Mouse (Mus musculus) layer of hippocampus, adult 9-11 months (tissue): ENCODE measurements around the gene Ccl22.

Experiments
- DNase-seq: peaks from one replicate; pipeline ENCODE4 v3.0.0; 2022

The Ccl22 gene

DNA sequence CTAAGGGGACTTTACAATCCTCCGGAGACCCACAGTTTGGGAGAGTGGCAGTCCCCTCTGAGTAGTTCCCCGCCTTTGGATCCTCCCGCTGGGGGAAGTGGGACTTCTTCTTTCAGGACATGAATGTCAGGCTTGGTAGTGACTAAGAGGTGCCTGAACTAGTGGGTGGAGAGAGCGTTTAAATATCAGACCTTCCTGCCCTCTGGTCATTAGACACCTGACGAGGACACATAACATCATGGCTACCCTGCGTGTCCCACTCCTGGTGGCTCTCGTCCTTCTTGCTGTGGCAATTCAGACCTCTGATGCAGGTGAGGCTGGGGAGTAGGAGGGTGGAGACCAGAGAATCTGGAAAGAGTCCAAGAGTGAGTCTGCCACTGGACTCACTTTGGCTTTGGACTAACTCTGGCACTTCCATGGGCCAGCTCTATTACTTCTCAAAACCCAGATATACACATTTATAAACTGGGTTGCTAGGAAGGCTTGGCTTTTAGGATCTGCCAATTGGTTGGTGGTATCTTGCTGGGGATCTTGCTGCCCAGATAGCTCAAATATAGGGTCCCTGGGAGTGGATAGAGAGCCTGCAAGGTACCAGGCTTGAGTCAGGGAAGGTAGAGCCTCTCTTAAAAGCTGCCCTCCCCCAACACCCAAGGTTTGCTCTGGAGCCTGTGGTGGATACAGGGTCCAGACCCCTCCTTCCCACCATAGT, at the start of gene Ccl22:
Gene Ccl22, plus strand, starts transcription at position 115 of the 709 bp plus-strand sequence.
- DNase-seq: no peak

GRCm38 (mm10) chr8:94695994-94696384, 49.4 kb upstream of the Ccl22 start, which contains the start of gene Pllp:
Pllp (minus strand) TSS chr8:94696278.
- DNase-seq: peak; percentile 38

- no peak for DNase-seq
These were observed 48.8 kb upstream of the Ccl22 start for GRCm38 (mm10) chr8:94696566-94696965.

- DNase-seq: no peak
These were observed 47.4 kb upstream of the Ccl22 start for GRCm38 (mm10) chr8:94697956-94698355.

DNA sequence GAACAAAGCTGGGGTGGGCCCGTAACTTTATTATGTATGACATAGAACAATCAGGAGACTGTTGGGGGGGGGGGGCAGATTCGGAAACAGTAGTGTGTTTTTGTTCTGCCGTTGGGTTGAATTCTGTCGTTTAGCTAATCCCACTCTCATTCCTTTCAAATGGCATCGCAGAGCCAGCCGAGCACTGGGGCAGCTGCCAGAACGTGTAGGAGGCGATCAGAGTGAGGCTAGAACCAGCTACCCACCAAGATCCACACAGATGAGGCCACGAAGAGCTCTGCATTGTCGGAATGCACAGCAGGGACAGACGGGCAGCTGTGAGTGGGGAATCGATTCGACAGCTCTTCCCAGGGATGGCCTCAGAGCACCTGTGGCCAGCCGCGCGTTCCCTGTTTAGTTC, 46.0 kb upstream of the Ccl22 start:
- peak; percentile 71 for DNase-seq

- no peak for DNase-seq
These were observed 44.9 kb upstream of the Ccl22 start for GRCm38 (mm10) chr8:94700421-94700935.

DNA sequence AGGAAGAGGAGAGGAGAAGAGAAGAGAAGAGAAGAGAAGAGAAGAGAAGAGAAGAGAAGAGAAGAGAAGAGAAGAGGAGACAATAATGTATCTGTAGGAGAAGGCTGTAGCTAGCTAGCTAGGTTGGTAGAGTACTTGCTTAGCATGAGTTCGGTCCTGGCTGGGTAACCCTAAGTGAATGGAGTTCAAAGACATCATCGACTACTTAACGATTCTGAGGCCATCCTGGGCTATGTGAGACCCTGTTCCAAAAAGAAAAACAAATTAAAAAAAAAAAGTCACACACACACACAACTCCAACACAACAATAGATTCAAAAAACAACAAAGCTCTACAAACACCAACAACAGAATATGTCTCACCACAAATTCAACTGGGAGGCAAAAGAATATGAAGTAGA, 43.2 kb upstream of the Ccl22 start:
- no peak for DNase-seq

DNA sequence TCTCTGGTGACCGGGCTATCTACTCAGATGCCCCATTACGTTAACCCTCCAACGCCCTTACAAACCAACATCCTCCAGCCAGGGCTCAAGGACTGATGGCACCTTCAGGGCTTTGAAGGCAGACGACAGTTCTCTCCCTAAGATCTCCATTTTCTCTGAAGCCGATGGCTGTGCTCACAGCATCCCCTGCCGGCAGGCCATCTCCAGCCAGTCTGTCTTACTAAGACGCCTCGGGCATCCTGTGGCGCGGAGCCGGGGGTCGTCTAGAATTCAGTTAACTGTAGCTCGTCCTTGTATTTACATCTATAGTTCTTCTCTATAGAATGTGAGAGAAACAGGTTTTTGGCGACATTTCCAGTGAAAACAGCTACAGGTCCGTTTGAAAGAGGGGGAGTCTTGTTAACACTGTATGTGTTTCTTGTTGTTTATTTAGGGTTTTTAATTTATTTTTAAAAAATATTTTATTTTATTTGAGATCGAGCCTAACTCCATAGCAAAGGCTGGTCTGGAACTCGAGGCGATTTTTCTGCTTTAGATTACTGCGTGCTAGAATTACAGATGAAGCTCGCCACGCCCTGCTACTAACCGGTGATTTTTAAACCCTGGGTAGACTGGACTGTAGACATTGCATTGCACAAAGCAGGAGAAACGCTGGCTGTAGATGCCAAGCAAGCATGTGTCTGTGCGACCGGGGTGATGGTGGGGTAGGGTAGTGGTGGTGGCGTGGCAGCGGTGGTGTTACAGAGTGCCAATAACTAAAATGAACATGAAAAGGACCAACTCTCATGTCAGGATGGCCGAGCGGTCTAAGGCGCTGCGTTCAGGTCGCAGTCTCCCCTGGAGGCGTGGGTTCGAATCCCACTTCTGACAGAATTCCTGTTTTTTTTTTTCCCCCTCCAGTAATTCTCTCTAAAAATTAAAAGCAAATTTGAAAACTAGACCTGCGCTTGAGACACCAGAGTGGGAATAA, 42.3 kb upstream of the Ccl22 start:
- peak; percentile 83 for DNase-seq

DNA sequence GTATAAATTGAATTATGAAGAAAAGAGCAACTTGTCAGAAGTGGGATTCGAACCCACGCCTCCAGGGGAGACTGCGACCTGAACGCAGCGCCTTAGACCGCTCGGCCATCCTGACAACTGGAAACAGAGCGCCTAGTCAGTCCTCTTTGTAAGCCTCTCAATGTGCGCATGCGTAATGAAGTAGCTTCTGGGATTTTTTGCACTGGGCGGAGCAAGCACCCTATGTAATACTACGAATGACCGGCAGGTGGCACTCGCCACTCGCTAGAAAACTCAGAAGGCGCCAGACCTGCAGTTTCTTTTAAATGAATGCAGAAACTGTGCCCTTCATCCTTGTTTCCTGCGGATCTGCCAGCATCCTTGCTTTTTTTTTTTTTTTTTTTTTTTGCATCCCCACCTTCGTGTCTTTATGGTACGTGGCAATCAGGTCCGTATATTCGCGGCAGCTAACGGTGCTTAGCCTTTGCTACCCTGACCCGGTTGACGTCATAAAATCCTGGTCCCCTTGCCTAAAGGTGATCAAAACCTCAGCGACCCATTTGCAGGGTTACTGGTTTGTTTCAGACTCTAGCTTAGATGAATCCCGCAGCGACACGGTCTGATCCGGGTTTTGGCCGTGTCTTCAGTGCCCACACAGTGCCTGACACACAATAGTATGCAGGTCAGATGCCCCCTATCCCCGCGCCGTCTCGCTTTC, 41.3 kb upstream of the Ccl22 start:
- peak; percentile 94 for DNase-seq

GRCm38 (mm10) chr8:94704669-94704984, 40.8 kb upstream of the Ccl22 start:
- DNase-seq: no peak

- no peak for DNase-seq
These were observed 39.7 kb upstream of the Ccl22 start for GRCm38 (mm10) chr8:94705581-94706245.

DNA sequence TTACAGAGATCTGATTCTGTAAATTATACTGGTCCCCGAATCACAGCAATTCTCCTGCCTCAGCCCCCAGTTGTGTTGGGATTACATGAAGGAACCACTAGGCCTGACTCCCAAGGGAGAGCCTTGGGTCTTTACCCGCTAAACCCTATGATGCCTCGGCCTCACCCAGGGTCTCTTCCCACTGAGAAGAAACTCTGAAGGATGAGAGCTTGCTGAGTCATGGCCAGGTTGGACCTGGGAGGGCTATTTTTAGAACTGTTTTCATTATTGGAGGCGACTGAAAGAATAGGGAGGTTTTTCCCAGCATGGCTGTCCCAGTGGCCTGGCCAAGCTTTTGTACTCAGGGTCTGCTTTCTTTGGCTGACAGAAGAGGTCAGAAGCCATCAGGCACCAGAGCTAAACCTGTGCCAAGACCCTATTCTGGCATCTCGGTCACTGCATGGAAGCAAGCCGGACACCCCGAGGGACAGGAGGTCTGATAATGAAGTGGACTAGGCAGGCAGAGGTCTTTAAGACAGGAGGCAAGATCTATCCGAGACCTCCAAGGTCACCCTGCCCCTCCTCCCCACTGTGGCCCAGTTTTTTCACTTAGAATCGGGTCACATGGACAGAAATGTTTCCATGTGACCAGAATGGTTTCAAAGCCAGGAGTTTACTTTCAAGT, 38.5 kb upstream of the Ccl22 start:
- DNase-seq: no peak

- DNase-seq: no peak
These were observed 35.1 kb upstream of the Ccl22 start for GRCm38 (mm10) chr8:94710336-94710735.

DNA sequence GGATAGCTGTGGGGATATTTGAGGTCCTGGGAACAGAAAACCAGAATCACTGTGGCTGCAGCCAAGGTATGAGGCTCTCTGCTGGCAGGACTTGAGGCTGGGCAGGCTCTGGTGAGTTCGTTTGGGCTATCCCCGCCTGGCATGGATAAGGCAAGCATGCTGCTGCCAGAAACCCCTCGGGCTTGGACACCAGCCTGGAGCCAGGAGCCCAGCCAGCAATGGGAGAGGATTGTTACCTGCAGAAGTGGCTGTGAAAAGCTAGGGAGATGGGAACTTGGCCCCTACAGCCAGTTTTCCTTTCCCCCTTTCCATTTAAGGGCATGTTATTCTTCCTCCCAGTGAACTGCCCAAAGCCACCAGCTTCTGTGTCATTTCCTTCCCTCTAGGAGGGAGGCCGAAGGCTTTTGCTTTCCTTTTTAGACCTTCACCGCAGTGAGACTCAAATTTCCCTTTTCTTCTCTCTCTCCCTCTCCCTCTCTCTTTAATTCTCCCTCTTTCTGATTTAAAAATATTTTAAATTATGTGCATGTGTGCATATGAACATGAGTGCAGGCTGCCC, 34.2 kb upstream of the Ccl22 start:
- peak; percentile 15 for DNase-seq

GRCm38 (mm10) chr8:94714556-94714955, 30.8 kb upstream of the Ccl22 start:
- DNase-seq: no peak

GRCm38 (mm10) chr8:94715871-94716270, 29.5 kb upstream of the Ccl22 start:
- no peak for DNase-seq

DNA sequence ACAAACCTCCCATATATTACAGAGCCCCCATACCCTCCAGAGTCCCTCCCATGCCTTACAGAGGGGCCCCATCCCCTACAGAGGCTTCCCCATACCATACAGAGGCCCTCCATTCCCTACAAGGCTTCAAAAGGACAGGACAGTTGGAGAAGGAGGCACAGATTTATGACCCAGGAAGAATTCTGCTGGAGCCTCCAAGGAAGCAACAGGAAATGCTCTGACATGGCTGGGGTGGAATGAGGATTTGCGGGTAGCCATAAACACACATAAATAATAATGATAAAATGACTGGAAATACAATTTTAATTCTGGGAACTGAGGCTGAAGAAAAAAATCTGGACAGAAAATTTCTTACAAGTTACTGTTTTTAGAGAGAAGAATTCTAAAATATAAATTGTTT, 28.5 kb upstream of the Ccl22 start:
- no peak for DNase-seq

DNA sequence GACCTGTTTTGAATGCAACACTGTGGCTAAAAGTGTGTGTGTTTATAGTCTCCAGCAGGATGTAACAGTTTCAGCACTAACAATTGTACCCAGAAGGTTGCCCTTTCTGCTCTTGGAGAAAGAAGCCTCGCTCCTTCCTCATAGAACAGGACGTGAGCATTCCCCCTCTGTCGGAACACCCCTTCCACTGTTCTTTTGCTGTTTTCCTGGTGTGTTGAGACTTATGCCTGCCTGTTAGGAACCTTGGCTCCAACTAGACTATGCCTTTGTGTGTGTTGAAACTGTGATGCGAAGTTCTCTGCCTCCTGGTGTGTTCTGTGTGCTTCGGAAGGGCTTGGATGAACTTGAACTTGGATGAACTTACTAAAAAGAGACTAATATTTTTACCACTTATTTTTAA, 19.4 kb upstream of the Ccl22 start:
- DNase-seq: no peak

GRCm38 (mm10) chr8:94729301-94729700, 16.1 kb upstream of the Ccl22 start:
- no peak for DNase-seq

DNA sequence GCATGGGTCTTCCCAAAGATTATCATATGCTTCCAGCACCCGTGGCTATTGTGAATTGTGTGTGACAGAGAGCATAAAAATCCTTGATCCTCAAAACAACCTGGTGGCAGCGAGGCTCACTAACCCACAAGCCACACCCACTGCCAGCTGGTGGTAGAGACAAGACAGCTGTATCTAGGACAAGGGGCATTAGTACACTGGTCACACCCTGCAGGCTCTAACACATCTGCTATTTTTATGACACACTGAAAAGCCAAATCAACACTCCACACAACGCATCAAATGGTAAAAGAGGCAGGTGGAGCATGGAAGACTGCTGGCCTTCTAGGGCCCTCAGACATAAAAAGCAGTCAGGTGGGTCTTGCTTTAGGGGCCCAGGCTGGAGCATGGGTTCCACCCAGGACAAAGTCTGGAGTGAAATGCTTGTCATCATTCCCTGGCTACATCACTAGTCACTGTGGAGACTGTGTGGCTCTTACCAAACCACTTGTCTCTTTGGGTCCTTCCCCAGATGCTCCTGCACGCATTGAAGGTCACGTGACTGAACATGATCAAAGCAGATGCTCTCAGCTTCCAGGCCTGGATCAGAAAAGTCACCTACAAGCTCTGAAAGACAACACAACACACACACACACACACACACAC, 11.4 kb upstream of the Ccl22 start:
- DNase-seq: peak; percentile 16

DNA sequence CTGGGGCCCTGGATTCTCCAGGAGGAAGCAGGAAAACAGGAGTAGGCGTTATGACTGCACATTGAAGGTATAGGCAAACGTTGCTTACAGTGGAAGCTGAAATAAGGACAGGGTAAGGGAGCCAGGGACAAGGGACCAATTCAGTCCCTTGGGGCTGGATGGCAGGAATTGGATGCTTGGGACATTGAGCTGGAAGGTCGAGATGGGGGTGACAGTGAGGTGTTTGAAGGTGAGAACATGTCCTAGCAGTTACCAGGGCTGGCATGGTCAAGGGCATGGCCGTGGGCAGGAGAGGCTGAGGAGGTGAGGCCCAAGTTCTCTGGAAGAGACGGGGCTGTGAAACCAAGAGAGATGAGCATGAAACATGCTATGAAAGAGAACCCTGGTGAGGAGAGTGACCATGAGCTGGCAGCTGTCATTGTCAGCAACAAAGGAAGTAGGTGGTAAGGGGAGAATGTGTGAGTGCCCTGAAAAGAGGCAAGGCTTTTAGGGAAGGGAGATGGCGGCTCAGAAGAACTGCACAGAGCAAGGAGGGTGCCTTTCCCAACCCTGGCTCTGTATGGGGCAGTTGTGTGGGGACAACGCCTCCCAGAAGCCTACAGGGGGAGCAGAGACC, 10.5 kb upstream of the Ccl22 start:
- no peak for DNase-seq
